Mouse (Mus musculus): ENCODE measurements around the gene Abhd10. TPM values are rescaled to one million over a fixed set of nuclear protein-coding genes. Genes with fewer than 3 reads are reported as not detected.

The Abhd10 gene
- total RNA-seq, 2 experiments from 2014 or later = 23.1 to 26.9 TPM

Other genes starting within 250 kb of the Abhd10 start
- gene Gm609, start 250.0 kb downstream of the Abhd10 start, total RNA-seq (2021) = not detected
- gene Gm17783, start 210.9 kb downstream of the Abhd10 start, total RNA-seq (2021) = not detected
- gene Slc9c1, start 207.6 kb downstream of the Abhd10 start, total RNA-seq (2021) = not detected
- gene Gcsam, start 132.6 kb downstream of the Abhd10 start, total RNA-seq (2021) = under 1 TPM in 1 of 2 experiments, not detected in 1; 0.19 TPM
- gene BC016579, start 88.9 kb downstream of the Abhd10 start, total RNA-seq (2021) = not detected
- not detected for gene Tmprss7, start 49.3 kb downstream of the Abhd10 start, total RNA-seq (2021)
- under 1 TPM; 0.43 to 0.57 TPM for gene Tagln3, start 18.3 kb downstream of the Abhd10 start, total RNA-seq (2021)
- gene Phldb2, start 210.6 kb upstream of the Abhd10 start, total RNA-seq (2021) = 10 to 100 TPM; 87.3 to 88.9 TPM

Measured in heart, postnatal 4 days (tissue).